Mouse (Mus musculus) intestine, postnatal 0 days (tissue): ENCODE measurements around the gene D2hgdh. TPM values are rescaled to one million over a fixed set of nuclear protein-coding genes. Genes with fewer than 3 reads are reported as not detected.
"Not testable (repeated sequence)": the region's sequence is repeated elsewhere in the genome, so short reads cannot be mapped to it uniquely, and the experiment has no call there.

Experiments used
- ATAC-seq: fragments of 200-750 bp; cut with Nextera tagmentation; 2 replicates; pipeline ENCODE4 v1.8.0; 2017; ENCODE audit warnings: mild to moderate bottlenecking, moderate TSS enrichment, moderate library complexity
- H3K27ac ChIP-seq: fragments of 300-500 bp; sonication (generic); 2 replicates; pipeline ENCODE4 v1.5.1; 2014; ENCODE audit warnings: mild to moderate bottlenecking, low read depth, low read length, moderate library complexity
- H3K27me3 ChIP-seq: fragments of 300-500 bp; sonication (generic); replicated peaks from 2 replicates; pipeline ENCODE4 v1.6.1; 2014; ENCODE audit warnings: low read length, mixed read lengths; ENCODE audit not compliant: control insufficient read depth, insufficient read depth
- H3K36me3 ChIP-seq: fragments of 300-500 bp; sonication (generic); 2 replicates; pipeline ENCODE4 v1.6.1; 2014; ENCODE audit warnings: mild to moderate bottlenecking, moderate library complexity; ENCODE audit not compliant: control insufficient read depth, insufficient read depth
- H3K4me1 ChIP-seq: fragments of 300-500 bp; sonication (generic); replicated peaks from 2 replicates; pipeline ENCODE4 v1.6.1; 2014; ENCODE audit warnings: antibody characterized with exemption, low read length, mixed read lengths; ENCODE audit not compliant: control insufficient read depth, insufficient read depth
- H3K4me2 ChIP-seq: fragments of 300-500 bp; sonication (generic); replicated peaks from 2 replicates; pipeline ENCODE4 v1.6.1; 2014; ENCODE audit warnings: low read depth, mild to moderate bottlenecking, moderate library complexity
- H3K4me3 ChIP-seq: fragments of 300-500 bp; sonication (generic); 2 replicates; pipeline ENCODE4 v1.5.1; 2014; ENCODE audit warnings: low read depth, low read length
- H3K9ac ChIP-seq: fragments of 300-500 bp; sonication (generic); 2 replicates; pipeline ENCODE4 v1.6.1; 2014; ENCODE audit warnings: mild to moderate bottlenecking, low read depth, low read length
- H3K9me3 ChIP-seq: fragments of 300-500 bp; sonication (generic); 2 replicates; pipeline ENCODE4 v1.6.1; 2016; ENCODE audit warnings: mixed run types; ENCODE audit not compliant: control insufficient read depth
- CTCF ChIP-seq: sonication (generic); IDR thresholded peaks from 2 replicates; pipeline ENCODE4 v1.5.1; 2016; ENCODE audit warnings: low read depth, mild to moderate bottlenecking, control low read depth, antibody characterized with exemption, moderate library complexity
- WGBS: fragments of 180-500 bp; shearing (Covaris S2); extraction: QIAGEN DNeasy Blood & Tissue Kit; methylation state at CpG from one replicate; pipeline ENCODE4 v1.1.7; 2014; 5-methylcytosine and 5-hydroxymethylcytosine counted together
- polyA plus RNA-seq: library from polyadenylated mRNA; unstranded; fragments of >200 nt; fragmentation: Nextera tagmentation; extraction: Ambion mirVana; gene quantifications from 2 replicates; pipeline ENCODE4 v1.2.1, GENCODE M21; 2015

Gene D2hgdh
- polyA plus RNA-seq, 1 experiment from 2014 or later: 9.3 TPM

GRCm38 (mm10) chr1:93859619-93860018, 34.9 kb downstream of the D2hgdh start:
- no peak overlapping the region; the same call in 1 of the 2 replicates for H3K27ac ChIP-seq
- H3K4me2 ChIP-seq: peak overlapping the region; percentile 33
- peak; percentile 80 for ATAC-seq
- H3K36me3 ChIP-seq: no peaks in the 10 kb centered on the region
- peak; percentile 58 for TF ChIP-seq CTCF
- no peaks in the 10 kb centered on the region for H3K27me3 ChIP-seq
- no peak overlapping the region for H3K9ac ChIP-seq
- H3K9me3 ChIP-seq: no peaks in the 10 kb centered on the region
- H3K4me3 ChIP-seq: no peak overlapping the region
- H3K4me1 ChIP-seq: no peaks in the 10 kb centered on the region

- not testable (repeated sequence) for H3K27ac ChIP-seq, H3K4me1 ChIP-seq, H3K9ac ChIP-seq, H3K9me3 ChIP-seq, H3K36me3 ChIP-seq, H3K27me3 ChIP-seq, H3K4me3 ChIP-seq
- peak within 1 kb of the TSS; percentile 33; the same call in 1 of the 2 replicates for H3K4me2 ChIP-seq
- WGBS: 50% methylated on average over 2 of the region's 2 CpGs
- ATAC-seq: 0 out of 2 replicates have a peak, but pooled peaks have one; percentile 29
These were observed 36.3 kb downstream of the D2hgdh start, which contains the start of gene Gal3st2 for GRCm38 (mm10) chr1:93861048-93861447. Gene Gal3st2 (plus strand): TSS chr1:93861306.

- H3K36me3 ChIP-seq, H3K9ac ChIP-seq, H3K27me3 ChIP-seq, H3K4me1 ChIP-seq, H3K27ac ChIP-seq, H3K4me3 ChIP-seq, H3K4me2 ChIP-seq, H3K9me3 ChIP-seq: not testable (repeated sequence)
- 56% methylated on average over 1 of the region's 1 CpGs for WGBS
- ATAC-seq: 0 out of 2 replicates have a peak, but pooled peaks have one; percentile 19
These were observed 46.9 kb downstream of the D2hgdh start for GRCm38 (mm10) chr1:93871594-93872105.

- H3K4me2 ChIP-seq, ATAC-seq, H3K9me3 ChIP-seq, H3K9ac ChIP-seq, H3K4me1 ChIP-seq, H3K27me3 ChIP-seq, H3K4me3 ChIP-seq, H3K36me3 ChIP-seq, H3K27ac ChIP-seq: not testable (repeated sequence)
- 92% methylated on average over 11 of the region's 22 CpGs for WGBS
These were observed 49.7 kb downstream of the D2hgdh start for GRCm38 (mm10) chr1:93874405-93874804.

GRCm38 (mm10) chr1:93881778-93882177, 57.1 kb downstream of the D2hgdh start:
- H3K4me2 ChIP-seq, H3K27me3 ChIP-seq, H3K4me3 ChIP-seq, H3K27ac ChIP-seq, H3K9ac ChIP-seq, H3K4me1 ChIP-seq, H3K36me3 ChIP-seq, H3K9me3 ChIP-seq: not testable (repeated sequence)
- WGBS: no CpG with 5 or more reads among the region's 11 CpGs
- ATAC-seq: peak; percentile 38; the same call in 1 of the 2 replicates

- not testable (repeated sequence) for H3K27me3 ChIP-seq, H3K4me2 ChIP-seq, H3K9me3 ChIP-seq, ATAC-seq, H3K36me3 ChIP-seq, H3K27ac ChIP-seq, H3K4me1 ChIP-seq, H3K9ac ChIP-seq, H3K4me3 ChIP-seq
- 83% methylated on average over 1 of the region's 1 CpGs for WGBS
- peak; percentile 48 for TF ChIP-seq CTCF
These were observed 66.2 kb downstream of the D2hgdh start for GRCm38 (mm10) chr1:93890936-93891335.

GRCm38 (mm10) chr1:93897395-93897794, 72.7 kb downstream of the D2hgdh start:
- H3K9ac ChIP-seq, H3K4me3 ChIP-seq, H3K4me1 ChIP-seq, H3K27ac ChIP-seq, H3K9me3 ChIP-seq, H3K36me3 ChIP-seq, H3K27me3 ChIP-seq, H3K4me2 ChIP-seq: not testable (repeated sequence)
- no CpG with 5 or more reads among the region's 1 CpGs for WGBS
- peak; percentile 87 for ATAC-seq

GRCm38 (mm10) chr1:93901291-93901690, 76.6 kb downstream of the D2hgdh start:
- not testable (repeated sequence) for H3K4me3 ChIP-seq, H3K27me3 ChIP-seq, H3K9ac ChIP-seq, H3K9me3 ChIP-seq, H3K36me3 ChIP-seq, ATAC-seq, H3K4me2 ChIP-seq, H3K27ac ChIP-seq, H3K4me1 ChIP-seq
- WGBS: 7% methylated on average over 3 of the region's 5 CpGs
